Mouse (Mus musculus): ENCODE data around the gene Atg7.
"Not testable (repeated sequence)": the region's sequence is repeated elsewhere in the genome, so short reads cannot be mapped to it uniquely, and the experiment has no call there.

Gene Atg7

DNA sequence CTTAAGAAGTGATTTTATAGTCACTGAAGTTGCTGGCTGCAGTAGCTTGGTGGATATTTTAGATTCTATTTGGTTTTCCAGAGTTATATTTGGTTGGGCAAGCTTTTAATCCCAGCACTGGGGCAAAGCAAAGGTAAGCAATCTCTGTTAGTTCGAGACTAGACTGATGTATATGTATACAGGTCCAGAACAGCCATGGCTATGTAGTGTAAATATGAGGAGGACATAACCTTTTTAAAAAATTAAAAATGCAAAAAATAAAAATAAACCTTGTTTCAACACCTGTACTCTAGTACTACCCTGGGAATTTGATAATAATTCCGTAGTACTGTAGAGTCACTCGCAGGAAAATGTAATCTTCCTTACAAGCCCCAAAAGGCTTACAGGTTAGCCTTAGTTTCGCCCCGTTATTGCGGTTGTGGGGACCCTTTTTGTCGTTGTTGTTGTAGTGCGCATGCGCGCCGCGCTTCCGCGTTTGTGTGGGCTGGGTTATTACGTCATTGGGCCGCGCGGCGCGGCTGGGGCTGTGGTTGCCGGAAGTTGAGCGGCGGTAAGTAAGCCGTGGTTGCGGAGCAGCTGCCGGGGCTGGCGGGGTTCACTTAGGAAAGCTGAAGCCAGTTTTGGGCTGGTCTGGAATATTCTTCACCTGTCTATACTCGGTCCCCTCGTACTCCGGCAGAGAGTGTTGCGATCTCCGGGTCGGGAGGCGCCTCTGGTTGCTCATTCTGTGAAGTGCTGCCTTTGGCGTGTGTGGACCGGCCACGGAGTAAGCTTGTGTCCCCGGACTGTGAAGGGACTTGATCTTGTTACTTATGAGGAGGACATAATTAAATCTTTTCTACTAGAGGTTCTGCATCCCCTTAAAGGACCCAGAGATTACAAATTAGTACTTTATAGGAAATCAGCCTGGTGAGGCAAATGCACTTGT, at the start of gene Atg7:
Atg7 (plus strand) TSS at position 497 of the 928 bp plus-strand sequence.
- peak; percentile 84 to 96 for DNase-seq (ENCODE audit: low spot score in 2 of 2)

DNA sequence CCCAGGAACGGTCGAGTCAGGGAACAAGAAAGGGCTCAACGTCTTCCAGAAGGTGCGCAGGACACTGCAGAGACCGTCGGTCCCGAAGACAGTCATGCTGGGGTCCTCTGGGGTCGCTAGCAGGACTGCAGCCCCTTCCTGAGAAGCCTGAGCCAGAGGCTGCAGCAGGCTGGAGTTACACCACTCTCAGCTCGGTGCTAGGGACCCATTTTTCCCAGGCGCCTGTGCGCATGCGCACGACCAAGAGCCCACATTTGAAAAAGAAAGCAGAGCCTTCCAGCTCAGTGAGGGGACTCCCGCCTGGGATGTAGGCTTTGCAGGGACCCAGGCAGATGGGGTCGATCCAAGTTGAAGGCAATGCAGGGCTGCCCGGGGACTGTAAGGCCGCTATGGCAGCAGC, 28.8 kb upstream of the Atg7 start:
- DNase-seq (ENCODE audit: low spot score in 2 of 2) = peak in 1 of 2 experiments; percentile 32

DNA sequence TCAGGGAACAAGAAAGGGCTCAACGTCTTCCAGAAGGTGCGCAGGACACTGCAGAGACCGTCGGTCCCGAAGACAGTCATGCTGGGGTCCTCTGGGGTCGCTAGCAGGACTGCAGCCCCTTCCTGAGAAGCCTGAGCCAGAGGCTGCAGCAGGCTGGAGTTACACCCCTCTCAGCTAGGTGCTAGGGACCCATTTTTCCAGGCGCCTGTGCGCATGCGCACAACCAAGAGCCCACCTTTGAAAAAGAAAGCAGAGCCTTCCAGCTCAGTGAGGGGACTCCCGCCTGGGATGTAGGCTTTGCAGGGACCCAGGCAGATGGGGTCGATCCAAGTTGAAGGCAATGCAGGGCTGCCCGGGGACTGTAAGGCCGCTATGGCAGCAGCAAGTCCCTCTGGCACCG, 9.0 kb upstream of the Atg7 start:
- DNase-seq (ENCODE audit: low spot score in 2 of 2) = not testable (repeated sequence)

DNA sequence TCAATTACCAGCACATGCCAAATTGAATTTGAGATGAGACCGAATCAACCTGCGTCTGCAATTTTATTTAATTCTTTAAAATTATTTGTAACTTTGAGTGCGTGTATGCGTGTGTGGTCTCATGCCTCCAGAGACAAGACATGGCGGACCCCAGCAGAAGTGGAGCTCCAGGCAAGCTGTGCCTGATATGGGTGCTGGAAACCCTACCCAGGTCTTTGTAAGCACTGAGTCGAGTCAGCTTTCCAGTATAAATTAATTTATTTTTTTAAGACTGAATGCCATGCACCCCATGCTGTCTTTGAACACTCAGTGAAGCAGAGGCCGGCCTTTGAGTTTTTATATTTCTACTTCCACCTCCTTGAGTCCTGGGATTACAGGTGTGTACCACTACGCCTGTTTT, 819 bp downstream of the Atg7 start:
- no peak for DNase-seq (ENCODE audit: low spot score in 2 of 2)

DNA sequence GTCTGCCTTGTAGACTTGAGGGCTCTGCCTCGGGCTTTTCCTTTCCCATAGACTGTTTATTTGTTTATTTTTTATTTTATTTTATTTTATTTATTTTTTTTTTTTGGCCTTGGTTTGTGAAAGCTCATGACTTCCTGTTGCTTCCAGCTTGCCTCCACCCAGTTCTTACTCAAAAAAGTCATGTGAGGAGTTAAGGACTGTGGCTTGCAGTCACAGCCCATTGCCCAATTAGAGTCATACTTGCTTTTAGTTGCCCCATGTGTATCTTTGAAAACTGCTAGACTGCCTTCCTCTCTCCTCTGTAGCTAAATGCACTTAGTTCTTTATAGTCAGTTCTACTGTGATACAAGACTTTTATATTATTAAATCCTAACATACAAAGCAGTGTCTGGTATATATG, 1.6 kb downstream of the Atg7 start:
- no peak for DNase-seq (ENCODE audit: low spot score in 2 of 2)

DNA sequence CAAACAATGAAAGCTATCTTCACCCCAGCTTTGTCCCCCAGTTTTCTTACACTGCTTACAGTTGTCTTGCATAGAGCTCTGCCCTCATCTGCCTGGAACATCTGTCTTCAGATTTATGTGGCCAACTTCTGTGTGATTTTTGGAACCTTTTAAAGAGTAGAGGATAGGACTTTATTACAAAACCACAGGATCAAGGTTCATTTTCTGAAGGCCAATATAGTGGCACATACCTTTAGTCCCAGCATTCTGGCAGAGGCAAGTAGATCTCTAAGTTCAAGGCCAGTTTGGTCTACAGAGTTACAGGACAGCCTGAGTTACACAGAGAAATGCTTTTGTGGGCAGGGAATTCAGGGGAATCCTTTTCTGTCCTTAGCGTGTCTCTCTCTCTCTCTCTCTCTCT, 3.3 kb downstream of the Atg7 start:
- DNase-seq (ENCODE audit: low spot score in 2 of 2) = no peak

DNA sequence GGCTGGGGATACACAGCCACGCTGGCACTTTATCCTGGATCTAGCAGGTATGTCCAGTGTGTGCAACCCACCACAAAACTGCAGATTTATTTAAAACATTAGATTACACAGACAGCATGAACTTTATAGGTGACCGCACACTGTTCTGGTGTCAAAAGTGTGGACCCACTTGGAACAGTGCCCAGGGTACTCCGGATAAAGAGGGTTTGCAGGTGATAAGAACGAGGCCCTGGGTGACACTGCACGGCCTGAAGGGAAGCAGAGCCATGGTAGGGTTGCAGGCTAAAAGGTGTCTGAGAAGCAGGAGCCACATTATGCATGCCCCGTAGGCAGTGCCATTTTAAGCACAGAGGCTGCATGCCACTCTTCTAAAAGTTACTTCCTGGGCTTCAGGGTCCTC, 4.1 kb downstream of the Atg7 start:
- no peak for DNase-seq (ENCODE audit: low spot score in 2 of 2)

DNA sequence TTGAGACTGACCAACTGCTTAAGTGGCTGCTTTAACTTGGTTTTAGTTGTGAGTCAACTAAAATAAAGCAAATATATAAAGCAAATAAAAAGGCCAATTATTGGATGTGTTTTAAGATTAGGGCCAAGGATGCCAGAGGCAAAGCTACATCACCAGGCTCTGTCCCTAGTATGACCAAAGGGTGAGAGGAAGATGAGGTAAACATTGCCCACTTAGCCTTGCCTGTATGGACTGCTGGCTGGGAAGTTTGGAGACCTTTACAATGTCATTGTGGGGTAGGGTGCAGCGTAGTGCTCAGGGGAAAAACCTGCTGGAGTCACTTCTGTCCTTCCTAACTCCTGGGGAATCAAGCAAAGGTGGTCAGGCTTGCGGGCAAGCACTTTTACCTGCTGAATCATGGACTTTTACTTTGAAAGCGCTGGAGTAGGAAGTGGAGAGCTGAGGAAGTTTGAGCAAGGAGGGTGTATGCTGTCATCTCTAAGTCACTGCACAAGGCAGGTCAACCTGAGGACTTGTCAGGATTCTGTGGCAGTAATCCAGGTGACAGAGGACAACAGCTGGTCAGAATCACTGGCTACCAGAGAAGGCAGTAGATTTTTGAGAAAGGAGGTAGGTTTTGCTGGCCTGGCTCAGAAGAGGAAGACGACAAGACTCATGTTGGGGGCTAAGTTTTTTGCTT, 5.6 kb downstream of the Atg7 start:
- DNase-seq (ENCODE audit: low spot score in 2 of 2) = no peak

DNA sequence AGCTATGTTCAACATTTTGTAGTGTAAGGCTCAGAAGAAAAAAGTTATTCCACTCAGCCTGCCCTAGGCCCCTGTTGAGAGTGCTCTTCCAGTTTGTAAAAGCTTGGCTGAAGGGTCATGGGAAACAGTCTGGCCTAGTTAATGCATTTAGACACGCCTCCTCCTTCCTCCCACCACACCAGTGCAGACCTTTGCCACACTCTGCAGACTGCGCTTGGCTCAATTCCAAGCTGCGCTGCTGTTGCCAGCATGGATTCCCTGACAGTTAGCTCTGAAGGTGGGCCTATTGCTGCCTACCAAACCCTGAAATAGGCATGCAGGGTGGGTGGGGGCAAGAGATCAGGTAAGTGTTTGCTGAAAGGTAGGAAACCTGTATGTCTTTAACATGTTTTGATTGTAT, 9.3 kb downstream of the Atg7 start:
- no peak for DNase-seq (ENCODE audit: low spot score in 2 of 2)

DNA sequence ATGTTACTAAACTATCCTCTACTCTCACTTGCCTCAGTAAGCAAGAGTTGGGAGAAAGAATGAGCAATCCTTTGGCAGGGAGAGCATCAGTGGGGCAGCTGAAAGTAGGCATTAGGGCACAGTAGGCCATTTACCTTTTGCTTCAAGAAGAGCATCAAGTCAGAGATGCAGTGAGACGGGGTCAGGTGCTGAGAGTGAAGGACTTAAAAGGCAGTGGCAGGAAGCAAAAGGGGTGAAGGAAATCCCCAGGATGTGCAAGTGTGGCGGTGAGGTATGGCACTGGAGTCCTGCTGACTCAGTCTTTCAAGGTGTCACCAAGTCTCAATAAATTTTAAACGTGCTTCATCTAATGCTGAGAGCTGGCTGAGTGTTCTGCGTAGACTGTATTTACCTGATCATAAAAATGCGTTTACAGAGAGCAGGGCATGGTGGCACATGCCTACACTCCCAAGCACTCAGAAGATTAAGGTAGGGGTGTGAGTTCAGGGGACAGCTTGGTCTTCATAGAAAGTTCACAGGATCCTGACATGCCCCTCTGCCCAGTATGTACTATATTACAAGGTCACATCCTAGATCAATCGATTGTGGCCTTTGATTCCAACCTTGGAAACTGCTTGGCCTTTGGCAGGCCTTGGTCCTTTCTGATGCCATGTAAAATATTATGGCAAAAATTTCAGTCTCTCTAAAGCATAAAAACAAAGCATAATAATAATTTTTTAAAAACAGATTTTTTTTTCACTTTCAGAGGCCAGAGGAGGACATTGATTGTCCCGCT, 14.1 kb downstream of the Atg7 start:
- DNase-seq (ENCODE audit: low spot score in 2 of 2) = no peak

DNA sequence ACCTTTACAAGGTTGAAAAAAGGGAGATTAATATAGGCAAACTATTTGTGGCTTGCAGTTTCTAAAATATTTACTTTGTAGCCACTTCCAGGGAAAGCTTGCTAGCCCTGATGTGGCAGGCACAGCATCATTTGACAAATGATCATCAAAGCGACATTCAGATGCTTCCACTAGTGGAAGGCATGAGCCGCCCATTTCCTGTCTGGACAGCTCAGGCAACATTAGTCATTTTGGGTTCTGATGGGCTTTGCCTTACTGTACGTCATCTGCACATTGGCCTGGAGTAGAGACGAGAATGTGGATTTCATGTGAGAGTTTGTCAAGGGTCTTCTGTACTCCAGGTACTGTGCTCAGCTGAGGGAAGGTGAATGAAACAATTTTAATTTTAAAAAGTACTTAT, 14.9 kb downstream of the Atg7 start:
- DNase-seq (ENCODE audit: low spot score in 2 of 2) = no peak

DNA sequence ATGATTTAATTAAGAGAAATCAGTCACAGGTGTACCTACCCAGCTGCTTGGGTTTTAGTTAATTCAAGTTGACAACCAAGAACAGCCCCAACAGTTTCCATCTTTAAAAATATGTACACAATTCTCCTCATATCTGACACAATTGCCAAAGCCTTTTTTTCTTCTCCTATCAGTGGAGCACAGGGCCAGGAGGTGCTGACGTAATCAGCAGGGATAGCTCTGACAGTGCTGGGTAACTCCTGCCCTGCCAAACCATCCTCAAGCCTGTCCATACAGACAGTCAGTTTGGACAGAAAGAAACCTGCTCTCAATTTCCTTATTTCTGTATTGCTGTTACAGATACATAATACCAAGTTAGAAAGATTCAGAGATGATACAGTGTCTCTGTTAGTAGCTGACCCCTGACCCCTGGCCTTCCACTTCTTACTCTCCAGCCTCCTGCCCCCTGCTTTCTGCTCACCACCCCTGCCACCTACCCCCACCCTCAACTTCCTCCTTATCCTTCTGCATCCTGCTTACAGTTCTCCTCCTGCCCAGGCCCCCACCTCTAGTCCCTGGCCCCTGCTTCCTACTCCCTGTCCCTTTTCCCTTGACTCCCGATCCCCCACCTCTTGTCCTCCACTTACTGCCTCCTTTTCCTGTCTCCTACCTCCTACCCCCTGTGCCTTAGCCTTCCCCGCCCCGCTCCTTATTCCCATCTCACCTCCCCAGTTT, 16.5 kb downstream of the Atg7 start:
- DNase-seq (ENCODE audit: low spot score in 2 of 2) = peak; percentile 20 to 51

DNA sequence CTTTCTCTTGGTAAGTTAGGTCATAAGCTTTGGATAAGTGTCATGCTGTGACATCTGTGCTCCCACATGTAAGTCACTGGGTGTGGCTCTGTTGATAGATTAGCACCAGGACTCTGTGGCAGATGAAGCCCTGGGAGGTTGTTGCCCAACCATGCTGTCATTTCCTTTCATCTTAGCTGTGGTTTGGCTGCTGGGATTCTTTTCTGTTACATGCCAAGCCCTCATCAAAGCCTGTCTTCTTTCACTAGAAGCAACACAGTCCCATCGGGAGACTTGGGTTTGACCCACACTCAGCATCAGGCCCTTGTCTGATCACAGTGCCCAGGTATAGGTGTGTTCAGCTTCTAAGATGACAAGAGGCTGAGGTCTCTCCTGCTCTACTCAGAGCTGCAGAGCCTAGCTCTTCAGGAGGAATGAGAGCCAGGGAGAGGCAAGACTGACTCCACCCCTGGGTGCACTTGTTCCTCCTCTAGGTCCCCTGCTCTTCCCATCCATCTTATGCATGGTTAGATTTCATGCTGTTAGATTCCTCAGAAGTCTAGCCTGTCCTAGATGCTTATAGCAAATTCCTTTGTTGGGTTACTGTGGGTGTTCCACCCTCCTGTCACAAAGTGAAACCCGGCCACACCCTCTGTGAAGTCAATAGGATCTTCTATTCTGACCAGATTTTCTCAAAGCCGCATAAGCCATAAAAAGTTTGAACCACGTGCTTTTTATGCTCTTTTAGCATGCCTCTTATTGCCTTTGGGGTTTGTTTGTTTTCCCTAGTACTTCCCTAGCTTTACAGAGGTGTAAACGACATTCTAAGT, 17.3 kb downstream of the Atg7 start:
- peak; percentile 26 to 60 for DNase-seq (ENCODE audit: low spot score in 2 of 2)

DNA sequence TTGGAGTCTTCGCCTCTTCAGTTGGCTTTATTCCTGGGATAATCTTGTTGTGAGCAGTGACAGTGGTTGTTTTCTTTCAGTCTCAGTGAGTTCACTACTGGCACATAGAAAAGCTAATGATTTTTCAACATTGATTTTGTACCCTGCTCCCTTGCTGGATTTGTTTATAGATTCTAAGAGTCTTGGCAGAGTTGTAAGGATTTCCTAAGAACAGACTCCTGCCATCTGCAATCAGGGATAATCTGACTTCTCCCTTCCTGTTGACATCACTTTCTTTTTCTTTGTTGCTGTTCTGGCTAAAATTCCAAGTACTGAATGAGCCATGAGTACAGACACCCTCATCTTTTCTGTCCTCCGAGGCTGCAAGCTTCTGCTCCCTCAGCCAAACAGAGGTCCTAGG, 20.8 kb downstream of the Atg7 start:
- no peak for DNase-seq (ENCODE audit: low spot score in 2 of 2)

DNA sequence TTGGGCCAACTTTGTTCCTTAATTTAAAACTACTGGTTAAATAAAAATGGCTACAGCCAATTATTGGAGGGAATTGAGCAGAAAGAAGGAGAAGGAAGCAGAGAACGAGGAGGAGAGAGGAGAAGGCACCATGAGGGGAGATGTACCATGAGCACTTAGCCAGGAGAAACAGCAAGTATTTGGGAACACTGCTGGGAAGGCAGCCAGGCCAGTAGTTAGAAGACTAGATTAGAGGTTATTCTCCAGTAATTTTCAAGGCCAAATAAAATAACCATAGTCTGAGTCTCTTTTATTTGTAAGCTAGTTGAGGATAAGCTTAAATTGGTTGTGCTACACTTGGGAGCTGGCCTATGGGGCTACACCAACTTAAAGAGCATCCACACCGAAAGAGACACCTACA, 21.8 kb downstream of the Atg7 start:
- DNase-seq (ENCODE audit: low spot score in 2 of 2) = no peak

DNA sequence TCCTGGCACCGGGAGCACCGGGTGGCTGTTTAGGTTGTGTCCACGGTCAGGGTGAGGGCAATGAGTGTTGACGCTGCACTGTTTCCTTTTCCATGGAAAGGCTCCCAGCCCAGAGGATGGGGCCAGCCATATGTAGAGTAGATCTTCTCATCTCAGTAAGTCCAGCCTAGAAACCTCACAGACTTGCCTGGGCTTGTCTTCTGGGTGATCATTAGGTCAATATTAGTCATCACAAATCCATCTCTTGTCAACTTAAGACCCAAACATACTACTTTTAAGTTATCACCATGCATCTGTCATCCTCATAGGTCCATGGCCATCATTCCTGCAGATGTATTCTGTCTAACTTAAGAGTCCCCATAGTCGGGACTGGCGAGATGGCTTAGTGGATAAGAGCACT, 24.6 kb downstream of the Atg7 start:
- no peak for DNase-seq (ENCODE audit: low spot score in 2 of 2)

DNA sequence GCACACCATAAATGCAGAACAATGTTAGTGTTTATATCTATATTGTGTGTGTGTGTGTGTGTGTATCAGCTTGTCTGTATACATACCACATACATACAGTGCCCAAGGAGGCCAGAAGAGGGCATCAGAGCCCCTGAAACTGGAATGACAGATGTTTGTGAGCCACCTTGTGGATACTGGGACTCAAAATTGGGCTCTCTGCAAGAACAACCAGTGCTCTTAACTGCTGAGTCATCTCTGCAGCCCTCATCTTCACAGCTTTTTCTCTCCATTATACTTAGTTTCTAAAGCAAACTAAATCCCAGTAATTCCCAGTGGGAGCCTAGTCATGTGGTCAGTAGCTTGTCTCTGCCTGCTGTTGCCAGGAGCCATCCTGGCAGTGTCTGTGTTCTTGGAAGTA, 31.9 kb downstream of the Atg7 start:
- no peak for DNase-seq (ENCODE audit: low spot score in 2 of 2)

DNA sequence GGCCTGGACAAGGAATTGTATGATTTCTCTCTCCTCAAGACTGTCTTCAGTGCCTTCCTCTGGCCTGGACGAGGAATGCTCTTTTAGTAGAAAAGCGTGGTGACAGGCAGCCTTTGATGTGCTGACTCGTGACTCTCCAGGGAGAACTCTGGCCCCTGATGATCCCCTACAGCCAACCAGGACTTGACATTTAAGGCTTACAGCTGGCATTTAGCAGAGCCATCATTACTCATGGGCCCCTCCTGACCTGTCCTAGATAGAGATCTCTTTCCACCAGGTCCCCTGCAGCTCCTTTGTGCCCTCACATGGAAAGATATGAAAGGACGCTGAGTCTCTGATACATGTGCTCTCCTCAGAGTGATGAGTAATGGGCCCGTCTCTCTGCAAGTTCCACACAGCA, 33.2 kb downstream of the Atg7 start:
- DNase-seq (ENCODE audit: low spot score in 2 of 2) = no peak

DNA sequence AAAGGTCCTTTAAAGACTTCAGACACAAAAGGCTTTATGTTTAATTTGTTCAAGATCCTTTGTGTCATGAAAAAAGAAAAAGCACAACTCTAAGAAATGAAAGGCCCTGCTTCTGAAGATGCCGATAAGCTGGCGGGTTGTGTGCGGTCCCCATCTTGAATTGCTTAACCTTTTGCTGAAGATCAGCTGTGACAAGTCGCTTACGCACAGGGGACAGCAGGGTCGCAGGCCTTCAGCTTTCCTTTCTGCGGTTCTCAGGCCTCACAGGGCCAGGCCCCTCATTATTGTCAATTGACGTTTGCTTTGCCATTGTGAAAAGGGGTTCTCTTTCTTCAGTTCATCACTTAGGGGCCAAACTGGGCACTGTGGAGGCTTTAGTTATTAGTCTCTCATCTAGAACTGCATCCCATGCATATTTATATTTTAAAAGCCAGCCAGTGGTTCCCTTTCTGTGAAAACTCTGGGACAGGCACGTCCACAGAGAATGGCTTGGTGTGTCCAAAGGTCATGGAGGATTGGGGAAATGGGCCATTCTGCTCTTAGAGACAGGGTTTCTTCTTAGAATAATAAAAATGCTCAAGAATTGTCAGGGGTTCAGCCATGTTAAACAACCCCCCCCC, 39.3 kb downstream of the Atg7 start:
- no peak for DNase-seq (ENCODE audit: low spot score in 2 of 2)

DNA sequence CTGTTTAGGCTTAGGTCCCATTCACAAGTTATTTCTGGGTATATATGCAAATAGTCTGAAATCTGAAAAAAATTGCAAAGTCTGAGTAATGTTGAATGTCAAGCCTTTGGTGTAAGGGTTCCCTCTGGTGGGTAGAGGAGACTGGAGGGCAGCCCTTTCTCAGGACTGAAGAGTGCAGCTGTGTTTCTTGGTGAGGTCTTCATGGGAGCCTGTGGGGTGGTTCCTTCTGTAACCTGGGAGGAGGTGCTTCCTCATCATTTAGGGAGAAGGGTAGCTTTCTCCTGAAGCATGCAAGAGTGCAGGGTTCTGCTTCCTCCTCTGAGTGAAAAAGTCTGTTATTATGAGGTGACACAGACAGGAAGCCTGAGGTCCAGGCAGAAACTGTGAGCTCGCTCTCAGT, 40.8 kb downstream of the Atg7 start:
- no peak for DNase-seq (ENCODE audit: low spot score in 2 of 2)

DNA sequence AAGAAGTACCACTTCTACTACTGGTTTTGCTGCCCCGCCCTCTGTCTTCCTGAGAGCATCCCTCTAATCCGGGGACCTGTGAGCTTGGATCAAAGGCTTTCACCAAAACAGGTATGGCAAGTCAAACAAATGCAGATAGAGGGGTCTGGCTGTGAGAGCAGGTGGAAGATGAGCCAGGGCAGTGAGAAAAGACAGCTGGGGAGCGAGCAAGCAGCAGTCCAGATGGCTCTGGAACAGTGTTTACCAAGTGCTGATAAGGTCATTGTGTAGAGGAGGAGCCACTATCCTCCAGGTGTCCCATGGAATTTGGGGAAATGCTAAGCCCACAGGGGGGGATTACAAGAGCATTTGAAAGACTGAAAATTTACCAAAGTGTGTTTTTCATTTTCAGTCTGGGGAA, 41.5 kb downstream of the Atg7 start:
- no peak for DNase-seq (ENCODE audit: low spot score in 2 of 2)
